Mouse (Mus musculus): Measurements from ENCODE around the gene Dpysl4.
A peak's percentile ranks its signal among the peaks of the same experiment; 100 is the strongest.

The Dpysl4 gene

DNA sequence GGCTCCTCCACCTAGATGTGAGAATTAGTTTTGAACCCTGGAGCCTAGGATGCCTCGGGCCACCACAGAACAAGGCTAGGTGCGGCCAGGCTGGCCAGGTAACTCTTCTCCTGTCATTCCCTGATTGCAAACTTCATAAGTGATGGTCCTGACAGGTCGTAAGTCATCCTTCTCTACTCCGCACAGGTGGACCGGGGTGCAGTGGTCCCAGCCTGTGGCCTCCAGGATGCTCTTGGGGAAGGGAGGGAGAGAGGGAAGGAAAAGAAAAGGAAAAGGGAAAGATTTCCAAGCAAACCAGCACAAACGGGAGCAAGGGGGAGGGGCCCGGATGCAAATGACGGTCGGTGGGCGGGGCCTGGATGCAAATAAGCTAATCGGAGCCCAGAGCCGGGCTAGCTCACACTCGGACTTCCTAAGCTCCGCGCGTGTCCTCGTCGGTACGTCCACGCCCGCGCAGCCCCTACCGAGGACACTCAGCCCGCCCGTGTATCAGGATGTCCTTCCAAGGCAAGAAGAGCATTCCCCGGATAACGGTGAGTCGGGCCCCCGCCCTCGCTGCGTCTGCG lies at the start of gene Dpysl4:
TSS of gene Dpysl4 (plus strand) at position 373 of the 566 bp plus-strand sequence.
- DNase-seq, result peak; percentile 87

DNA sequence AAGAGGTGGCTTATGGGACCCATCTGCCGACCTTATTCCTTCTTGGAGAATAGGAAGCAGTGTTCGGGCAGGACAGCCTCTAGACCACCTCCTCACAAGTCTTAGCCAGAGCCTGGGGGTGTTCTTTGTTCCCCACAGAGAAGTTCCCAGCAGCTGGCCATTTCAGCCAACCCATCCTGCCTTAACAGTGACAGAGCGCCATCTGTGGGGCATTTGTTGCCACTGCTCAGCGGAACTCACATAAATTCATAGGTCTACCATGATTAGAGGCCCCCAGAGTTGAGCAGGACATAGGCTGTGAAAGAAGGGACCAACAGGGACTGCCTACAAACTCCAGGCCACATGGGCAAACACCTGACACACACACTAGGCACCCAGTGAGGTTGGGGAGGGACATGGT lies 22.4 kb upstream of the Dpysl4 start:
- no peak for DNase-seq

DNA sequence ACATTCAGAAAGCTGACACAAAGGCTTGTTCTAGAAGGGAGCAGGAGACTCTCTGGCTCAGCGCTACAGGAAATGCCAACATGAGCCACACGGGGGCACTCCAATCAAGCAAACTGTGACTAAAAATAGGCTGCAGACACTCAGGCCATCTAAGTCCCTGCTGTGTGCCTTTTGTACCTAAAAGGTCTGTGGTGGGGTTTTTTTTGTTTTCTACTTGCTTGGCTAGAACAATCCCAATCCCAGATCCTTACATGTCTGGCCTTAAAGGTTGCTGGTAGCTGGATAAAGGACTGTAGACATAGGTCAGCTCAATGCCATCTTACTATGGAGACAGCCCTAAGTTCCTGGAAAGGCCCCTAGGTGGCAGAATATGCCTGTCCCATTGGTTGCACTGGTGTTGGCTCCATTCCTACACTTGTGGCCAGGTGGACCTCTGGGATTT lies 17.6 kb upstream of the Dpysl4 start:
- peak; percentile 90 for DNase-seq

DNA sequence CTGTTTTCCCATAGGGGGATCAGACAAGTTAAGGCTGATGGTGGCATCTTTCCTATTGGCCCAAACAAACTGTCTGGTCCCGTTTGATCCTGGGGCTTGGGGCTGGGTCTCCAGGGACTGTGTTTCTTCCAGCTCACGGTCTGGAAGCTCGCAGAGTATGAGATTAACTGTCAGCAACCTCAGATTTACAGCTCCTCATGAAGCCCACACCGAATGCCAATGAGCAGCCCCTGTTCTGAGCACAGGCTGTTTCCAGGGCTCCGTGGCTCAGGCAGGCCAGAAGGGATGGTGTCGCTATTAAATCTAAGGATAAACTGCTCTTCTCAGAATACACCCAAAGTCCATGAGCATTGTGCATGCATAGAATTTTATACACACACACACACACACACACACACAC lies 11.6 kb upstream of the Dpysl4 start:
- DNase-seq, result no peak

DNA sequence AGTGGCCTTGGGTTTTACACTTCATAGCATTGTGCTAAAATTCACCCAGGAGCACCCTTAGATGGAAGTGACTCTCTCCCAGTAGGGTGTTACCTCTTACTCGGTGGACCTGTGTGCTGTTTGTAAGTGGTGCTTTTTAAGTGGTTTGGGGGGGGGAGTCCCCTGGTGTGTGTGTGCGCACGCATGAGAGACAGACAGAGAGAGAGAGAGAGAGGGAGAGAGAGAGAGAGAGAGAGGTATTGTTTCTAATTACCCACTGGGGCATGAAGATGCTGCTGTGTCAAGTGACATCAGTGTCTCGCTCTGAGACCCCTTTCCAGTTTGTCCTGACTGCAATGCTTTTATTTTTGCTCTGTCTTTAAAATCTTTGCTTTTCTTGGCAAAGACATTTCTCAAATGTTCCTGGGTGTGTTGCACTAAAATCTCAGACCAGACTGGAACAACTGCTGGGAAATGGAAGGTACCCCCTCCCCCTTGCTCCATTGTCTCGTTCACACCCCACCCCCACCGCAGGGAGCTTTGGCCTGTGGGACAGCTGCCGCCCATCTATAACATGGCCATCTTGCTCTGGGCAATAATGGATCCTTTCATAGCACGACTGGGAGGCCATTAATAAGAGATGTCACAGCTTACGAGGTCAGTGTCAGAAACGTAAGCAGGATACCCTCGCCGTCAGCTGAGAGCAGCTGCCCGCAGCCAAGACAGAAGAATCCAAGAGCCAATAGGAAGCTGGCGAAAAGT lies 10.6 kb upstream of the Dpysl4 start:
- no peak for DNase-seq

DNA sequence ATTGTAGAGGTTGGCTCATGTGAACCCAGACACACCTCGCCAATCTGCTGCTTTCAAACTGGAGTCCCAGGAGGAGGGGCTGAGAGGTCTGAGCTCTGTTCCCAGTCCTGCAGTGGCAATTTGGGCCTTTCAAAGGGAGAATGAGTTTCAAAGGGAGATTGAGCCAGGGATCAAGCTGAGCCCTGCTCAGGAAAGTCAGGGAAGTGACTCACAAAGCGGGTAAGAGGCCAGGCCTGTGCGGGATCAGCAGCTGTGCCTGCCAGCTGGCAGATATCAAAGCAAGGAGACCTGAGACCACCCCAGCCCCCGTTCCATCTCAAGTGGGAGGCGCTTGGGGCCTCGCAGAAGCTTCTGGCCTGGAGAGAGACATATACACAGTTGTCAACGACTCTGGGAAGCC lies 8.5 kb upstream of the Dpysl4 start:
- no peak for DNase-seq

DNA sequence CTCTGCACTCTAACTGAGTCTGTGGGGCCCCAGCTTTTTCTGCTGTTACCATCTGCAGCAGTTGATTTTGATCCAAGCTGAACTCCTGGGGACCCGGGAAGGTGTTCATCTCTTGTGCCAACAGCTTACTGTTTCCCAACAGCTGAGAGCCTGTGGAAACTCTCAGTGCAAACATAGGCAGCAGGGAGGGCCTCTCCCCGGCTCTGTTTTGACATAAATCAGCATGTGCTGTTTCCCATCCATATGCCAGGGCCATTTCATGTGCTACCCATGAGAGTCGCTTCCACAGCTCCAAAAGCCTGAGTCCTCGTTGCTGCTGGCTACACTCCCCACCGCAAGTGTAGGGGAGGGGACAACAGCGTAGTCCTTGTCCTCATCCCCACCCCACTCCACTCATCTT lies 7.6 kb upstream of the Dpysl4 start:
- DNase-seq, result no peak

DNA sequence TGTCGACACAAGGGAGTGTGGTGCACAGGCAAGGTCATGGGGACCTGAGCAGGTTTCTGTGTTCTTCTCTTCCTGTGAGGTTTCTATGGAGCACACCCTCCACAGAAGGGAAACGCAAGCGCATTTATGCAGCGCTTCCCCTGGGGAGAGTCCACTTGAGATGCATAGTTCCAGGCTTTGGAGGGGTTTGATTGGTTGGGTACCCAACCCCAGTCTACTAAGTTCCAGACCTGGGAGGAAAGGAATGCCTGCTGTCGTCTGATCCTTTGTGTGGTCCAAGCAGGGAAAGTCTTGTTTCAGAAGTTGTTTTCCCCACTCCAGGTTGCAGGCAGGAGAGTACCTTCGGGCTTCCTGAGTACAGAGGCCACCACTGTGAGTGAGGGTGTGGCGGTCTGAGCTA lies 6.7 kb upstream of the Dpysl4 start:
- DNase-seq, result no peak

DNA sequence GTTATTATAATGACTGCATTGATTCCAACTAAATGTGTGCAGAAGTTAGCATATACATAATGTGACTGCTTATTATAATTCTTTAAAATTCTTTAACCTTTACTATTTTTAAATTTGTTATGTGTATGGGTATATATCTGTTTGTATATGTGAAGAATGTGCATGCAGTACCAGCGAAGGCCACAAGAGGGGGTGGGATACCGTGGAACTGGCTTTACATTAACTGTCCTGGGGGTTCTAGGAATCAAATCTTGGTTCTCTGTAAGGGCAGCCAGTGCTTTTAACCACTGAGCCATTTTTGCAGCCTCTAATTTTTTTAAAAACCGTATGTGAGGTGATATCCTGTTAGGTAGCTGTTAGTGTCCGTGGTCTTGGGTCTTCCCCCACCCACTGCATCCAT lies 5.1 kb upstream of the Dpysl4 start:
- peak; percentile 67 for DNase-seq

DNA sequence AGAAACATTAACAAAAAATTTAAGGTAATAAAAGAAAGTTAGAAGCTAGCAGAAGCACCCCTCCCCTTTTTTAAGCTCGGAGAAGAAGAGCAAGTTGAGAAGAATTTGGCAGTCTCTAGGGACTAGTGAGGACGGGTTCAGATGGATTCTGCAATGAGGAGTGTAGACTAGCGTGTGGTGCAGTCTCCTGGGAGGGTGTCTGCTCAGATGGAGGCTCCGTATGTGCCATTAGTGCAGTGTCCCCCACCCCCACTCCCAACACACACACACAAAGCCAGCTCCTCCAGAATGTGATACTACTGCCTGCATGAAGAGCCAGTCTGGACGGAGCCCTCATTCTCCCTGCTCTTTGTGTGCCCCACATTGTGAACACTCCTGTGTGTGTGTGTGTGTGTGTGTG lies 4.6 kb upstream of the Dpysl4 start:
- DNase-seq, result no peak

DNA sequence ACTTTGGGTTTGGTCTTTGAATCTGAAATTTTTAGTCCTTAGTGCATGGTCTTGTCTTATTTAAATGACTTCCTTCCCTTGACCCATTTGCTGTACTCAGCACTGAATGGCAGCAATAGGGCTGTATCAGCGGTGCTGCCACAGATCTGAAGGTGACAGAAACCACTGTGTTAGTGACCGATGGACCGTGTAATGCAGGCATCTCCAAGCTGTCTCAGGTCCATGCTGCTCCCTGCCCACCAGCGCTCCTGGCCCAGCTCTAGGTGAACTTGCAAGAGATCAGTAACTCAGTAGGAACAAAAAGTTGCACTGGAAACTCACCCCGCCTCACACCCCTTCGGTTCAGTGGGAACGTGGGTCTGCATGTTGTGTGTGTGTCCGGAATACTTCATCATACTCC lies 3.5 kb upstream of the Dpysl4 start:
- no peak for DNase-seq

DNA sequence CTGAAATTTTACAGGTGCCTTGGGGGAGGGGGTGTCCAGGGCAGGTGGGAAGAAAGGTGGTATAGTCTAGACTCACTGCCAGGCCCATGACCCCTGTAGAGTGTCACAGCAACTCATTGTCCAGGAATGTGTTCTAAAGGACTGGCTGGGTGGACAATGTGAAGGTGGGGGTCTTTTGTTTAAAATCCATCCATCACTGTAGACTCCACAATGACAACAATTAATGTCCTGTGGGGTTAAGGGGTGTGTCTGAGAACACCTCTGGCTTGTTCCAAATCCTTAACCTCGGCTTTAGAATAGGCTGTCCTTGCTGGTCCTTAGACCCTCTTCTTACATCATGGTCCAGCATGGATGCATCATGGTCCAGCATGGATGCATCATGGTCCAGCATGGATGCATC lies 1.5 kb upstream of the Dpysl4 start:
- DNase-seq, result no peak

DNA sequence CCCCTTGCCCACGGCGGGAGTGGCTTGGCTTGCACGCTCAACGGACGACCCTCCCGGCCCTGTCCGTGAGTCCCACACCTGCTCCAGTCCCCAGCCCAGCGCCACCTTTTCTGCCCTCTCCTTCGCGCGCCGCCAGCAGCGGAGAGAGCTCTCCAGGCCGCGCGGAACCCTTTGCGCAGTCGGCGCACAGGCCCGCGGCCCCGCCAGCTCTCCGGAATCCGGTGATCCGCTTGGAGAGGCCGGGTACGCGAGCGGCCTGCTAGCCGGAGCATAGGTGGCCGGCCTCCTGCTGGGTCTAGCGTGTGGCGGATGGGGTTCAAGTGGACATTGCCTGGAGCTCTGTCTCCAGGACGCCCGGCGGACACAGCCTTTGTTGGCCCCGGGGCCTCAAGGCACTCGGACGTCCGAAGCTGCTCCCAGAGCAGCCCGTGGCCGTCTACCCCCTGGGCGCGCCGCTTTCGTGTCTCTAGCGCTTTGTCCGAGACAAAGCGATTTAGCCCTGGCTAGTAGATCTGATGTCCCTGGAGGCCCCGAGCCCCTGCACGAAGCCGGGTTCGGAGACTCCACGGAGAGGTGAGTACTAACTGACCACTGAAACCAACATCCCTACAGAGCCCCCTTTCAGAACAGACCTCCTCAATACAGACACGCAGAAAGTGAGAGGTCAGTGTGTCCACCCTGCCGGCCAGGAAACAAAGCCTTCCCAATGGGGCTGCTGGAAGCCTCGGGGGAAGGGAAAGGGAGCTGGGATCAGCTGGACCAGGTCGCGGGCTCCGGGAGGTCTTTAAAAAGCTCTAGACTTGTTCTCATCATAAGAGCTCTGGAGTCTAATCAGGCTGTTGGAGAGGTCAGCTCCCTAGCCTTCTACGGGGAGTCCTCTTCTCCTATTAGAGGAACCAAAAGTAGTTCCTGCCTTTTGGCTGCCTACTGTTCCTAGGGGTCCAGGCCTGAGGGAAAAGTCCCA lies 676 bp downstream of the Dpysl4 start:
- peak; percentile 62 for DNase-seq

DNA sequence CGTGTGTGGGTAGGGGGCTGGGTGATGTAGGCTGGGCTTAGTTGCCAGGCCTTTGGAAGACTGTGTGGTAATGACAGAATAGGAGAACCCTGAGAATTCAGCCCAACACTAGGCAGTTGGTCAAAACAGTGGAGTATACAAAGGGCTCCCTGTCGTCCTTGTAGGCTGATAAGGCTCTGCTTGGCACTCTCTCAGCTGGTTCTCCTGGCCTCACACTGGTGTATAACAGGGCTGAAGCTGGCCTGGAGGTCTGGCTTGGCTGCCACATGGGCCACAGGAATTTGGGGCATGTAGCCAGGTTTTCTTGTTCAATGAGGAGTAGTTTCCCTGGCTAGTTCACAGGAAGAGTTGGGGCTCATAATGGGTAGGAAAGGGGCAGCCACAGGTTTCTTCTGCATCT lies 2.0 kb downstream of the Dpysl4 start:
- no peak for DNase-seq

DNA sequence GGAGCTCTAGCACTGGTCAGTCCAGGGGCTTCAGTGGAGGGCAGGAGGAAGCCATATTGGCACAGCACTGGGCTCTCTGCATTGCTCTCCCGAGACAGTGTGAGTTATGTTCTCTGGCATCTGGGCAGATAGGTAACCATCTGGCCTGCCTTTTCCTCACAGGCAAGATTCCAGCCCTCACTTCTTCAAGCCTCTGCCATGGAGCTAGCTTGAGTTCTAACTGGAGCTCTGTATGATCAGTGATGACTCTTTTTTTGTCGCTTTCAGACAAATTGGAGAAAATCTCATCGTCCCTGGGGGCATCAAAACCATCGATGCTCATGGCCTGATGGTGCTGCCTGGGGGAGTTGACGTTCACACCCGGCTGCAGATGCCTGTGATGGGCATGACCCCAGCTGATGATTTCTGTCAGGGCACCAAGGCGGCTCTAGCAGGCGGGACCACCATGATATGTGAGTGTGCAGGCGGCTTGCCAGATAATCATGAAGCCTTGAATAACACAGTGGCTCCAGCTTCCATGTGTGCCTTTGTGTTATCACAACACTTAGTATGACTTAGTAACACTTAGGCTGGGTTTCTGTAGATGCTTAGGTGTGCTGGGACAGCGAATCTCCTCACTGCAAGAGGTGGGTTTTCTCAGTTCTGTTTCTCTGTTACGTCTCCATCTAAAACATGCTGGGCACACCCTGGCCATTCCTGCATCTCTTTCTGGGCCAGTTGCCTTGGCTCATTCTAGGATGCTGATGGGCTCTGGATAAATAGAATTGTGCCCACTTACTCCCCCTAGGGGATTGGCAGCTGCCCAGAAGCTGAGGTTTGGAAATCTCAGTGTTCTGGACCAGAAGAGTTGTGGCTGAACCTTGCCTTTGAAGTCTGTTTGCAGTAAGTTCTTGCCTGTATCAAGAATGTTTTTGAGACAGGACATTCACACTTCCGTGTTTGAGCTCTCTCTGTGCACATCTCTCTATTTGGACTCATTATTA lies 4.4 kb downstream of the Dpysl4 start:
- DNase-seq, result peak; percentile 69

DNA sequence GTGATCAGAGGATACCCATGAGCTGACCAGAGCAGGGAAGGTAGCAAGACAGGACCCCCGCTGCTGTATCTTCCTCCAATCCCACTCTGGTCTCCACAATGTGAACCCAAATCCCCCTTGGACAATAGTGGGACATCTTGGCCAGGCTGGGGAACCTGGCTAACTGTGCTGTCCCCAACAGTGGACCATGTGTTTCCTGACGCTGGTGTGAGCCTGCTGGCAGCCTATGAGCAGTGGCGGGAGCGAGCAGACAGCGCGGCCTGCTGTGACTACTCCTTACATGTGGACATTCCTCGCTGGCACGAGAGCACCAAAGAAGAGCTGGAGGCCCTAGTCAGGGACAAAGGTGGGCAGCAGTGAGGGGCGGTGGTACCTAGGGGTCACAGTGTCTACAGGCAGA lies 5.9 kb downstream of the Dpysl4 start:
- no peak for DNase-seq

DNA sequence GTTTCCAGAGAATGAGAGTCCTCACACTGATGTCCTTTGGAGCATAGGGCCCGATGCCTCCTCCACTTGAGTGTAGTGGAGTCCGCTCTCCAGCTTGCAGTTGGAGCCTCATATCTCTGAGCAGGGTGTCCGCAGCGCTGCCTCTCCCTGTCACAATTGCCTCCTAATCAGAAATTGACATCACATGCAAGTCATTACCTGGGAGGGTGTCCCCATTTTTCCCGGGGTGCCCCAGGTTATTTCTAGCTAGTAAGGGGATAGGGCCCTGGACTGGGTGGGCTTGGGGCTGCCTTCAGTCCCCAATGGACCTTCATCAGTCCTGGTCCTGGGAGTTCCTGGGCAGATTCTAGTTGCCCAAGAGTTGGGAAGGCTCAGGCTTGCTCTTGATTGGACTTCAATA lies 6.9 kb downstream of the Dpysl4 start:
- no peak for DNase-seq

DNA sequence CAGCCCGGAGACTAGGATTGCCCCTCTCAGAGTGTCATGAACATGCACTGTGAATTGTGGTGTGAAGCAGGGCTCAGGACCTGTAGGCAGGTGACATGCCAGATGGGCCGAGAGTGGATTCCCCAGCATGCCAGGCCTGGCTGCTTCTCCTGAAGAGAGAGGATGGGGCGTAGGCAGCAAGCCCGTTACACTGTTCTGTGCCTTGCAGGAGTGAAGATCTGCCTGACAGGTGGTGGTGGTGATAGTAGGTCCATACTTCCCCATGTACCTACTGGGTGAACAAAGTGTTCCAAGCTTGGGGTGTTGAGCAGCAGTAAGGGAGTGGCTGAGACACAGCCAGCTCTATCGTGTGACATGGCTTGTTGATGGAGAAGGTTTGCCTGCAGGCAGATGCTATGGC lies 7.3 kb downstream of the Dpysl4 start:
- DNase-seq, result no peak

DNA sequence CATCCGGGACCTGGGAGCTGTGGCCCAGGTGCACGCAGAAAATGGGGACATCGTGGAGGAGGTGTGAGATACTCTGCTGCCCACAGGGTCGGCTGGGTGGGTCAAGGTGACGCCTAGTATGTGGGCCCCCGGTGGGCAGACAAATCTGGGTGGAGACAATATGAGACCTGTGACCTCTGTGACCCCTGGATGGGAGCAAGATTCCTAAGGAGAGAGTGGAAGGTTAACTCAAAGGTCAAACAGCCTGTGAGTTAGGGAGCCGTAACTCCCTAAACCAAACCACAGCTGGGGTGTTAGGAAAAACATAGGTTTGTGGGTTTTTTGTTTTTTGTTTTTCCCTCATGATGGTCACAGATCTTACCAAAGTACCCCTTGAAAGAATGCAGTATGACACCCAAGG lies 8.0 kb downstream of the Dpysl4 start:
- no peak for DNase-seq

DNA sequence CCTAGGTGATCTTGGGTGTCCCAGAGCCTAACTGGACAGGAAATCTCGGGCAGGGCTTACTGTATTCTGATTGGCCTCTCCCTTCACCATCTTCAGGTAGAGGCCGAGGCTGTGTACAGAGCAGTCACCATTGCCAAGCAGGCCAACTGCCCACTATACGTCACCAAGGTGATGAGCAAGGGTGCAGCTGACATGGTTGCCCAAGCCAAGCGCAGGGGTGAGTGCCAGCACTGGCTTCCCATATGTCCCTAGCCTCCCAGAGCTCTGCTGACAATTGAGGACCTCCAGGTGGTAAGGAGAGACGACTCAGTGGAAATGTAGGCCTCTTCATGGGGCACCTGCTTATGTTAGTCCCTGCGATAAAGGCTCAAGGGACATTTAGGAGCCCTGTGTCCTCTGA lies 9.0 kb downstream of the Dpysl4 start:
- no peak for DNase-seq

DNA sequence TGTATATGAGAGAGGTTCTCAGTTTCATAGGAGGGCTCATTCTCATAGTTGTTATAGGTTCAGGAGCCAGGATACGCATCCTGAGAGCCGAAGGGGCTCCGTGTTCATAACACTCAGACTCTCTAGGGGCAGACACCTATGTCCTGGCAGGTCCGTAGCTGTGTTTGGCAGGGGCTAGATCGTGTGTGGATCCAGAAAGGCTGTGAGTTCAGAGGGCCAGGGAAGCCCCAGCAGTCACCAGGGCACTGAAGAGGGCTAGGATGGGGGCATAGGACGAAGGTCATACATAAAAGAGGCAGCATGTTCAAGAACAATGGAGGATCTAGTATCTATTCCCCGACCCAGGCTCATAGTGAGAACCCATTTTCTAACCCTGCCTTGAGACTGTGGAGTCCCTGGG lies 9.5 kb downstream of the Dpysl4 start:
- DNase-seq, result no peak

DNA sequence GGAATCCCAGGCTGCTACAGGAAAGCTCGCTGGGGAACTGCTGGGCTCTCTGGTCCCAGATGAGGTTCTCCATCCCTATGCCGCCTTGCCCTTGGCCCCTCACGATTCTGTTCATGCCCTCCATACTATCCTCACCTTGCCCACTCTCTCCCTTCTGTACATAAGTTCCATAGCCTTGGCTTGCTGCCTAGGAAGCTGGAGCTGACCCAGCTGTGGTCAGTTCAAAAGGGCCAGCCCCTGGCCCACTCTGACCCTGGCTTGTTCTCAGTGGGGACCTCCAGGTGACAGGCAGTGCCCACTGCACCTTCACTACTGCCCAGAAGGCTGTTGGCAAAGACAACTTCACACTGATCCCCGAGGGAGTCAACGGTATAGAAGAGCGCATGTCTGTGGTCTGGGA lies 10.6 kb downstream of the Dpysl4 start:
- no peak for DNase-seq
